Mouse (Mus musculus): Measurements from ENCODE around the gene Cpa2. TPM values are rescaled to one million over a fixed set of nuclear protein-coding genes. Genes with fewer than 3 reads are reported as not detected.

The Cpa2 gene
- polyA plus RNA-seq, 1 experiment from 2014 or later: 399 TPM

GRCm38 (mm10) chr6:30526586-30527515 lies 14.5 kb upstream of the Cpa2 start:
- H3K4me2 ChIP-seq (ENCODE audit: low read depth, low read length): no peak overlapping the region
- ATAC-seq: peak; percentile 46

GRCm38 (mm10) chr6:30528800-30529199 lies 12.6 kb upstream of the Cpa2 start:
- H3K27ac ChIP-seq (ENCODE audit: low read length): no peak overlapping the region

More at GRCm38 (mm10) chr6:30526586-30527515, 14.5 kb upstream of the Cpa2 start:
- Histone ChIP-seq H3K27me3 (replicated peaks; ENCODE audit: control insufficient read depth, insufficient read depth, low read length) (no peaks in the 10 kb centered on the region), H3K9ac (ENCODE audit: low read depth, low read length) (peak overlapping the region; percentile 53), H3K4me3 (ENCODE audit: low read length) (no peak overlapping the region), H3K4me1 (ENCODE audit: control insufficient read depth, insufficient read depth, low read length) (peaks cover 9% of the 10 kb centered on the region; the same call in 1 of the 2 replicates), H3K27ac (ENCODE audit: low read length) (peak overlapping the region; percentile 82), H3K36me3 (ENCODE audit: control insufficient read depth, insufficient read depth, low read length) (no peaks in the 10 kb centered on the region), H3K9me3 (ENCODE audit: control insufficient read depth, low read length) (no peaks in the 10 kb centered on the region)
- WGBS: 23% methylated on average over 19 of the region's 19 CpGs

GRCm38 (mm10) chr6:30535340-30535739 lies 6.0 kb upstream of the Cpa2 start:
- no peaks in the 10 kb centered on the region for H3K9me3 ChIP-seq (ENCODE audit: control insufficient read depth, low read length)
- no peak overlapping the region for H3K4me3 ChIP-seq (ENCODE audit: low read length)
- WGBS: 36% methylated on average over 3 of the region's 3 CpGs
- no peaks in the 10 kb centered on the region for H3K27me3 ChIP-seq (replicated peaks; ENCODE audit: control insufficient read depth, insufficient read depth, low read length)
- no peak overlapping the region for H3K27ac ChIP-seq (ENCODE audit: low read length)
- H3K9ac ChIP-seq (ENCODE audit: low read depth, low read length): no peak overlapping the region
- peaks cover 9% of the 10 kb centered on the region; the same call in 1 of the 2 replicates for H3K4me1 ChIP-seq (ENCODE audit: control insufficient read depth, insufficient read depth, low read length)
- H3K36me3 ChIP-seq (ENCODE audit: control insufficient read depth, insufficient read depth, low read length): no peaks in the 10 kb centered on the region
- H3K4me2 ChIP-seq (ENCODE audit: low read depth, low read length): no peak overlapping the region
- ATAC-seq: no peak

More at GRCm38 (mm10) chr6:30528800-30529199, 12.6 kb upstream of the Cpa2 start:
- peaks cover 9% of the 10 kb centered on the region; the same call in 1 of the 2 replicates for H3K4me1 ChIP-seq (ENCODE audit: control insufficient read depth, insufficient read depth, low read length)
- H3K9me3 ChIP-seq (ENCODE audit: control insufficient read depth, low read length): no peaks in the 10 kb centered on the region
- H3K27me3 ChIP-seq (replicated peaks; ENCODE audit: control insufficient read depth, insufficient read depth, low read length): no peaks in the 10 kb centered on the region
- H3K36me3 ChIP-seq (ENCODE audit: control insufficient read depth, insufficient read depth, low read length): no peaks in the 10 kb centered on the region
- 0 out of 2 replicates have a peak, but pooled peaks have one; percentile 21 for ATAC-seq
- H3K4me3 ChIP-seq (ENCODE audit: low read length): no peak overlapping the region
- 64% methylated on average over 6 of the region's 6 CpGs for WGBS
- H3K9ac ChIP-seq (ENCODE audit: low read depth, low read length): no peak overlapping the region
- no peak overlapping the region for H3K4me2 ChIP-seq (ENCODE audit: low read depth, low read length)

GRCm38 (mm10) chr6:30538240-30538639 lies 3.1 kb upstream of the Cpa2 start:
- Histone ChIP-seq H3K27me3 (replicated peaks; ENCODE audit: control insufficient read depth, insufficient read depth, low read length) (no peaks in the 10 kb centered on the region), H3K9ac (ENCODE audit: low read depth, low read length) (no peak overlapping the region), H3K4me1 (ENCODE audit: control insufficient read depth, insufficient read depth, low read length) (peaks cover 19% of the 10 kb centered on the region), H3K36me3 (ENCODE audit: control insufficient read depth, insufficient read depth, low read length) (no peaks in the 10 kb centered on the region), H3K4me2 (ENCODE audit: low read depth, low read length) (0 out of 2 replicates have a peak overlapping the region, but pooled peaks have one; percentile 12), H3K4me3 (ENCODE audit: low read length) (no peak overlapping the region), H3K27ac (ENCODE audit: low read length) (peak overlapping the region; percentile 34), H3K9me3 (ENCODE audit: control insufficient read depth, low read length) (no peaks in the 10 kb centered on the region)
- ATAC-seq: peak; percentile 14; the same call in 1 of the 2 replicates
- WGBS: 36% methylated on average over 10 of the region's 10 CpGs

- no peak overlapping the region for H3K4me2 ChIP-seq (ENCODE audit: low read depth, low read length)
- WGBS: 53% methylated on average over 5 of the region's 5 CpGs
- no peak for ATAC-seq
- H3K9me3 ChIP-seq (ENCODE audit: control insufficient read depth, low read length): no peaks in the 10 kb centered on the region
- H3K4me1 ChIP-seq (ENCODE audit: control insufficient read depth, insufficient read depth, low read length): peaks cover 23% of the 10 kb centered on the region
- no peaks in the 10 kb centered on the region for H3K27me3 ChIP-seq (replicated peaks; ENCODE audit: control insufficient read depth, insufficient read depth, low read length)
- H3K36me3 ChIP-seq (ENCODE audit: control insufficient read depth, insufficient read depth, low read length): no peaks in the 10 kb centered on the region
- H3K4me3 ChIP-seq (ENCODE audit: low read length): no peak overlapping the region
- peak overlapping the region; percentile 34 for H3K27ac ChIP-seq (ENCODE audit: low read length)
- no peak overlapping the region for H3K9ac ChIP-seq (ENCODE audit: low read depth, low read length)
Measured at GRCm38 (mm10) chr6:30538800-30539199, 2.6 kb upstream of the Cpa2 start.

GRCm38 (mm10) chr6:30542277-30542676 lies 895 bp downstream of the Cpa2 start:
- Histone ChIP-seq H3K4me2 (ENCODE audit: low read depth, low read length) (no peak overlapping the region), H3K4me1 (ENCODE audit: control insufficient read depth, insufficient read depth, low read length) (peaks cover 24% of the 10 kb centered on the region), H3K36me3 (ENCODE audit: control insufficient read depth, insufficient read depth, low read length) (no peaks in the 10 kb centered on the region), H3K27ac (ENCODE audit: low read length) (no peak overlapping the region), H3K9me3 (ENCODE audit: control insufficient read depth, low read length) (no peaks in the 10 kb centered on the region), H3K4me3 (ENCODE audit: low read length) (no peak overlapping the region), H3K9ac (ENCODE audit: low read depth, low read length) (no peak overlapping the region), H3K27me3 (replicated peaks; ENCODE audit: control insufficient read depth, insufficient read depth, low read length) (no peaks in the 10 kb centered on the region)
- ATAC-seq: no peak
- 63% methylated on average over 6 of the region's 6 CpGs for WGBS

GRCm38 (mm10) chr6:30543077-30543476 lies 1.7 kb downstream of the Cpa2 start:
- peaks cover 26% of the 10 kb centered on the region for H3K4me1 ChIP-seq (ENCODE audit: control insufficient read depth, insufficient read depth, low read length)
- WGBS: 52% methylated on average over 12 of the region's 12 CpGs
- no peak overlapping the region for H3K4me3 ChIP-seq (ENCODE audit: low read length)
- no peak overlapping the region for H3K4me2 ChIP-seq (ENCODE audit: low read depth, low read length)
- no peak overlapping the region for H3K9ac ChIP-seq (ENCODE audit: low read depth, low read length)
- H3K27me3 ChIP-seq (replicated peaks; ENCODE audit: control insufficient read depth, insufficient read depth, low read length): no peaks in the 10 kb centered on the region
- H3K9me3 ChIP-seq (ENCODE audit: control insufficient read depth, low read length): no peaks in the 10 kb centered on the region
- H3K36me3 ChIP-seq (ENCODE audit: control insufficient read depth, insufficient read depth, low read length): no peaks in the 10 kb centered on the region
- ATAC-seq: no peak
- peak overlapping the region; percentile 37; the same call in 1 of the 2 replicates for H3K27ac ChIP-seq (ENCODE audit: low read length)

DNA sequence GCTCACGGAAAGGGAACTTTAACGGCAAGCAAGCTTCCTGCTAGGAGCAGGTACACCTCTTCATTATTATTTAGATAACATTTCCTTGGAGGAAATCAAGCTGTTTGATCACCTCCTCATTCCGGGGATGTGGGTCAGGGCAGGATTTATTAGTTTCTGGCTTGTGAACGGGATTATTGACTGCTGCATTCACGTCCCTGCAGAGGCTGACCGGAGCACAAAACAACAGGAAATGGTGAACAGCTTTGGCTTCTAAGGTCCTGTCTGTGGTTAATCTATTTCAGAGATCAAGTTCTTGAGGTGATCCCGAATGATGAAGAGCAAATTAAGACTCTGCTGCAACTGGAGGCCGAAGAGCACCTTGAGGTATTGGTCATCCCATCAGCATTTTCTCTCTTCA lies 2.5 kb downstream of the Cpa2 start:
- 0 out of 2 replicates have a peak overlapping the region, but pooled peaks have one; percentile 1 for H3K4me2 ChIP-seq (ENCODE audit: low read depth, low read length)
- H3K27me3 ChIP-seq (replicated peaks; ENCODE audit: control insufficient read depth, insufficient read depth, low read length): no peaks in the 10 kb centered on the region

GRCm38 (mm10) chr6:30545689-30546088 lies 4.3 kb downstream of the Cpa2 start:
- no peaks in the 10 kb centered on the region for H3K36me3 ChIP-seq (ENCODE audit: control insufficient read depth, insufficient read depth, low read length)
- no peak overlapping the region for H3K9ac ChIP-seq (ENCODE audit: low read depth, low read length)
- H3K4me3 ChIP-seq (ENCODE audit: low read length): no peak overlapping the region
- H3K27ac ChIP-seq (ENCODE audit: low read length): no peak overlapping the region
- H3K9me3 ChIP-seq (ENCODE audit: control insufficient read depth, low read length): no peaks in the 10 kb centered on the region
- peaks cover 25% of the 10 kb centered on the region for H3K4me1 ChIP-seq (ENCODE audit: control insufficient read depth, insufficient read depth, low read length)
- H3K4me2 ChIP-seq (ENCODE audit: low read depth, low read length): no peak overlapping the region
- ATAC-seq: no peak
- H3K27me3 ChIP-seq (replicated peaks; ENCODE audit: control insufficient read depth, insufficient read depth, low read length): no peaks in the 10 kb centered on the region
- WGBS: 76% methylated on average over 7 of the region's 7 CpGs

More for the DNA sequence above, 2.5 kb downstream of the Cpa2 start:
- WGBS: 33% methylated on average over 8 of the region's 8 CpGs
- Histone ChIP-seq H3K9me3 (ENCODE audit: control insufficient read depth, low read length) (no peaks in the 10 kb centered on the region), H3K27ac (ENCODE audit: low read length) (no peak overlapping the region), H3K36me3 (ENCODE audit: control insufficient read depth, insufficient read depth, low read length) (no peaks in the 10 kb centered on the region), H3K4me1 (ENCODE audit: control insufficient read depth, insufficient read depth, low read length) (peaks cover 19% of the 10 kb centered on the region), H3K9ac (ENCODE audit: low read depth, low read length) (no peak overlapping the region), H3K4me3 (ENCODE audit: low read length) (no peak overlapping the region)
- no peak for ATAC-seq

Measured in intestine, embryonic 16.5 days (tissue).